Mouse (Mus musculus) forebrain, embryonic 10.5 days (tissue): ENCODE data around the gene Dmrtb1. TPM values are rescaled to one million over a fixed set of nuclear protein-coding genes. Genes with fewer than 3 reads are reported as not detected.

ENCODE experiments used
- DNase-seq: peaks from one replicate; pipeline ENCODE4 v3.0.0-alpha.2; 2017; ENCODE audit warnings: low spot score; ENCODE audit errors: extremely low spot score
- H3K27ac ChIP-seq: fragments of 300-500 bp; sonication (generic); 2 replicates; pipeline ENCODE4 v1.5.1; 2016; ENCODE audit warnings: mild to moderate bottlenecking
- H3K27me3 ChIP-seq: fragments of 300-500 bp; sonication (generic); 2 replicates; pipeline ENCODE4 v1.6.1; 2016; ENCODE audit warnings: mild to moderate bottlenecking; ENCODE audit not compliant: poor library complexity, severe bottlenecking
- H3K36me3 ChIP-seq: fragments of 300-500 bp; sonication (generic); replicated peaks from 2 replicates; pipeline ENCODE4 v1.6.1; 2016; ENCODE audit warnings: mild to moderate bottlenecking, moderate library complexity
- H3K4me1 ChIP-seq: fragments of 300-500 bp; sonication (generic); 2 replicates; pipeline ENCODE4 v1.6.1; 2016
- H3K4me3 ChIP-seq: fragments of 300-500 bp; sonication (generic); 2 replicates; pipeline ENCODE4 v1.5.1; 2016; ENCODE audit warnings: mild to moderate bottlenecking, moderate library complexity
- H3K9me3 ChIP-seq: fragments of 300-500 bp; sonication (generic); 2 replicates; pipeline ENCODE4 v1.6.1; 2016; ENCODE audit warnings: mild to moderate bottlenecking, moderate library complexity
- WGBS: fragments of 180-500 bp; shearing (Covaris S2); methylation state at CpG from one replicate; pipeline ENCODE4 v1.1.7; 2016; 5-methylcytosine and 5-hydroxymethylcytosine counted together
- polyA plus RNA-seq: library from polyadenylated mRNA; unstranded; fragments of >200 nt; fragmentation: Nextera tagmentation; extraction: Ambion mirVana; gene quantifications from 2 replicates; pipeline ENCODE4 v1.2.1, GENCODE M21; 2016

The Dmrtb1 gene
- 0.87 and 2.7 TPM in 2 replicates for polyA plus RNA-seq

DNA sequence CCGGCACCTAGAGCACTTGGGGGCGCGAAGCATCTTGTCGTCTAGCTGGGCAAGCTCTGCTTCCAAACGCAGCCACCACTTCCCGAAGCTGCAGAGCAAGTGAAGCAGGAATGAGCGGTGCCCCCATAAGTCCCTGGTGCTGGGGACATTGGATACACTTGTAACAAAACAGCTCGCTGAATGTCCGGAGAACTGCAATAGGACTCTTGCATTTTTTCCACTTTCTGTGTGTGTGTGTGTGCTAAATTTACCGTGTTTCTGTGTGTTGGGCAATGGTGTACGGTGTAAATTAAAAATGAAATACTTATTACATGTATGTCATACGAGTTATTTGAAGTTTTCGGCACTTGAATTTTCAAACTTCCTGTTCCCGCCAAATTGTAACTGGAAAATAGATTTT is at the start of gene Dmrtb1:
Dmrtb1 (minus strand) TSS at position 101 of the 400 bp plus-strand sequence.
- Histone ChIP-seq H3K27me3 (peaks cover 36% of the 10 kb centered on the region), H3K4me3 (no peak within 1 kb of the TSS), H3K27ac (0 out of 2 replicates have a peak within 1 kb of the TSS, but pooled peaks have one; percentile 48), H3K4me1 (peaks cover 54% of the 10 kb centered on the region), H3K36me3 (no peaks in the 10 kb centered on the region), H3K9me3 (no peaks in the 10 kb centered on the region)
- 93% methylated on average over 14 of the region's 14 CpGs for WGBS
- no peak for DNase-seq

DNA sequence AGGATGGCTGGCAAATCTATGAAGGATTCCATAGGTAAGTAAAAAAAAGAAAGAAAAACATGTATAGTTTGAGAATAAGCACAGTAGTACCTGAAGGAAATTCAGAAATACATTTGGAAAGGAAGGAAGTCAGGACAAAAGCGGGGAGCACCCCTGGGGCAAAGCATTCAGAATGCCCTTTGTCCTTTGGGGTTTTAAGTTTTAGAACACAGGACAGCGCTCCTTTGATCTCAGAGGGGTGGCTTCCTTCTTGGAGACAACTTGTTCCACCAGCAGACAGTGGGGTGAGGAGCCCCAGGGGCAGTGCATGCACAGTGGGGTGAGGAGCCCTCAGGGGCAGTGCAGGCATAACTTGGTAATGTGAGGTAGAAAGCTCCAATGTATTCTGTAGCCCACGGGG is 49.6 kb upstream of the Dmrtb1 start:
- Histone ChIP-seq H3K4me1 (peaks cover 65% of the 10 kb centered on the region), H3K36me3 (no peaks in the 10 kb centered on the region), H3K27ac (peak overlapping the region; percentile 82), H3K9me3 (no peaks in the 10 kb centered on the region), H3K4me3 (no peak overlapping the region), H3K27me3 (peaks cover 38% of the 10 kb centered on the region)
- DNase-seq, result no peak
- WGBS, result 12% methylated on average over 3 of the region's 3 CpGs

DNA sequence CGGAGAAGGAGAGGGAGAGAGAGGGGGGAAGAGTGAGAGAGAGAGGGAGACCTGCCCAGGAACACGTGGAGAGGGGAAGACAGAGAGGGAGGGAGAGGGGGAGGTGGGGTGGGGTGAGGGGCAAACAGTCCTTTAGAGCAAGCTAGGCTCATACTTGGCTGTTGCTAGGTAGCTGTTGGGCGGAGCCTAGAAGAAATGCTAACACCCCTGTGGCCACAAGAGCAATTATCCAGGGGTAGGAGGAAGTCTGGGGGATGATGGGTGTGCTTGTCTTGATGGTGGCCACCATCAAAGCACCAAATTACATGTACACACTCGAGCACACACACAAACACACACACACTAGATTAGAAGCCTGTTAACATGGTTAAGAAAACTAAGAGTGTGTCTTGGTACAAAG is 48.6 kb upstream of the Dmrtb1 start:
- H3K4me1 ChIP-seq, result peaks cover 56% of the 10 kb centered on the region
- no peaks in the 10 kb centered on the region for H3K36me3 ChIP-seq
- peaks cover 33% of the 10 kb centered on the region for H3K27me3 ChIP-seq
- H3K9me3 ChIP-seq, result no peaks in the 10 kb centered on the region
- peak overlapping the region; percentile 82 for H3K27ac ChIP-seq
- DNase-seq, result no peak
- H3K4me3 ChIP-seq, result no peak overlapping the region
- 23% methylated on average over 4 of the region's 4 CpGs for WGBS

DNA sequence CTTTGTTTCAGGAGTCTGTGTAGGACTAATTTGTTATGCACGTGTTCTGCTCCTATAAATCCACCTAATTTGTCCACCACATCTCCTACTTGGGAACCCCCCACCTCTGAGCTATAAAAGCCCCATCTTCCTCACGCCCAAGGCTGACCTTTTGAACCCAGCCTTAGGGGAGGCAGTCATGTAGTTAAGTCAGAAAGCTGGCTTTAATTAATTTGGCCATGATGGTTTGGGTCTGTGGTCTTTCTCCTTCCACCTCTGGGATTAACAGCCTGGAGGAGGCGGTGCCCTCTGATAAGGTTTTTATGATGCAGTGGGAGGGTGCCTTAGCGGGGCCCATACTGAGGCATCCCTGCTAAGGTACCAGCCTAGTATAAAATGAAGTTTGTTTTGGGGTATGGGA is 48.2 kb upstream of the Dmrtb1 start:
- Histone ChIP-seq H3K4me1 (peaks cover 56% of the 10 kb centered on the region), H3K9me3 (no peaks in the 10 kb centered on the region), H3K27ac (peak overlapping the region; percentile 82), H3K27me3 (peaks cover 29% of the 10 kb centered on the region), H3K4me3 (no peak overlapping the region), H3K36me3 (no peaks in the 10 kb centered on the region)
- 11% methylated on average over 4 of the region's 4 CpGs for WGBS
- no peak for DNase-seq

DNA sequence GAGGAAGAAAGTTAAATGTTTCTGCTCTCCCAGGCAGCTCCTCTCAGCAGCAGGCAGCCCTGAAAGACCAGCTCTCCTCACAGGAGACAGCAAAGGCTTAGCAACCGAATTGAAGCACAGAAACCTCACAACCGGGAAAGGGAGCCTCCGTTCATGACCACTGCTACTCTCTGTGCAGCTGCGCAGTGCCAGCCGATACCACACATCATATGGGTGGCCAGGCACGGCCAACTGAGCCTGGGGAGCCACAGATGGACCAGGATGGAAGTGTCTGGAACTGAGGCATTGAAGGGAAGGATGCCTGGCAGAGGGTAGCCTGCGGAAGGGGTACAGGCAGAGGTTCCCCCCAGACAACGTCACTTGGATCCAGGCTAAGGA is 47.0 kb upstream of the Dmrtb1 start:
- no peaks in the 10 kb centered on the region for H3K36me3 ChIP-seq
- peaks cover 56% of the 10 kb centered on the region for H3K4me1 ChIP-seq
- peak overlapping the region; percentile 82 for H3K27ac ChIP-seq
- H3K4me3 ChIP-seq, result no peak overlapping the region
- H3K27me3 ChIP-seq, result peaks cover 23% of the 10 kb centered on the region
- DNase-seq, result no peak
- 48% methylated on average over 8 of the region's 8 CpGs for WGBS
- no peaks in the 10 kb centered on the region for H3K9me3 ChIP-seq

DNA sequence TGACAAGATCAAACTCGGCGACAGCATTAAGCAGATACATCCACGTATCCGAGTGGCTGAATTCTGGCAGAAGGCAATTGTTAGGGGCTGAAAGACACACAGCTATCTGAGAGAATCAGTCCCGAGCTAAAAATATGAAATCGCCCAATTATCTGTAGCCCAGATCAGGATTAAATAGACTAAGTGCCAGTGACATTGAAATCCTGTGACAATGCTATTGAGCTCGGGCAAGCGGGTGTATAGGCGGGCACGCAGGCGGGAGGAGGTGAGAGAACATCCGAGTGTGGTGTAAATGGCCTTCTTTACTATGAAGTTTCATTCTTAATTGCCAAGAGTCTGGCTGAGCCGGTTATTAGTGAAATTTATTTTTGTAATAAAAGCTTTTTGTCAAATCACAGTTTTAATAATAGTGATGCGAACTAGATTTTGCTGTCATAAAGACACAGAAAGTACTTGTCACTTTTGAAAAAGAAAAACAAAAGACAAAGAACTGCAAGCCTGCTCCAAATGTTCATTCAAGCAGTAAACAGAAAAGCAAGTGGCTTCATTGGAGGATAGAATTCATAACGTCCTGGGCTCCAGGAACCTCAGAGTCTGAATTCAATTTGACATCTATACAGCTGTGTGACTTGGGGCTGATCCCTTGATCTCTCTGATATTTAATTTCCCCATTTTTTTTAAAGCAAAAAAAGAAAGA is 46.5 kb upstream of the Dmrtb1 start:
- H3K36me3 ChIP-seq, result no peaks in the 10 kb centered on the region
- peaks cover 18% of the 10 kb centered on the region for H3K27me3 ChIP-seq
- no peaks in the 10 kb centered on the region for H3K9me3 ChIP-seq
- no peak overlapping the region for H3K4me3 ChIP-seq
- 64% methylated on average over 15 of the region's 15 CpGs for WGBS
- H3K4me1 ChIP-seq, result peaks cover 56% of the 10 kb centered on the region
- H3K27ac ChIP-seq, result peak overlapping the region; percentile 82
- DNase-seq, result no peak

DNA sequence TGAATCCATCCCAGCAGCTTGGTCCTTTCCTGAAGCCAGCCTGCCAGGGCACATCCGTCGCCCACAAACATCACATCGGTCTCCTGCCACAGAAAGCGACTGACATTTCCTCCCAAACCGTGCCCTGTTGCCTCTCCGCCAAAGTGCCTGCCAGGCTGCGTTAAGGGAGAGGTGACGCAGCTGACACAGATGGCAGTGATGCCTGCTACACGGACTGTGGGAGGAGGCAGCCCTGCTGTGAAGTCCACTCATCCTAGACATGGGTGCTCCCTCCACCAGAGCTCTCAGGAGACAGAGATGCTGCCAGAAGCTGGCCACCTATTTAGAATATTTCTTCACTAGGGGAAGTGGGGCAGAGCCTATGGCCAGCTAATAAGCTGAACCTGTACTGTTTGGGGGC is 41.4 kb upstream of the Dmrtb1 start:
- no peaks in the 10 kb centered on the region for H3K9me3 ChIP-seq
- 84% methylated on average over 9 of the region's 9 CpGs for WGBS
- H3K27me3 ChIP-seq, result no peaks in the 10 kb centered on the region
- no peaks in the 10 kb centered on the region for H3K36me3 ChIP-seq
- no peak for DNase-seq
- peaks cover 10% of the 10 kb centered on the region for H3K4me1 ChIP-seq
- no peak overlapping the region for H3K27ac ChIP-seq
- H3K4me3 ChIP-seq, result no peak overlapping the region

DNA sequence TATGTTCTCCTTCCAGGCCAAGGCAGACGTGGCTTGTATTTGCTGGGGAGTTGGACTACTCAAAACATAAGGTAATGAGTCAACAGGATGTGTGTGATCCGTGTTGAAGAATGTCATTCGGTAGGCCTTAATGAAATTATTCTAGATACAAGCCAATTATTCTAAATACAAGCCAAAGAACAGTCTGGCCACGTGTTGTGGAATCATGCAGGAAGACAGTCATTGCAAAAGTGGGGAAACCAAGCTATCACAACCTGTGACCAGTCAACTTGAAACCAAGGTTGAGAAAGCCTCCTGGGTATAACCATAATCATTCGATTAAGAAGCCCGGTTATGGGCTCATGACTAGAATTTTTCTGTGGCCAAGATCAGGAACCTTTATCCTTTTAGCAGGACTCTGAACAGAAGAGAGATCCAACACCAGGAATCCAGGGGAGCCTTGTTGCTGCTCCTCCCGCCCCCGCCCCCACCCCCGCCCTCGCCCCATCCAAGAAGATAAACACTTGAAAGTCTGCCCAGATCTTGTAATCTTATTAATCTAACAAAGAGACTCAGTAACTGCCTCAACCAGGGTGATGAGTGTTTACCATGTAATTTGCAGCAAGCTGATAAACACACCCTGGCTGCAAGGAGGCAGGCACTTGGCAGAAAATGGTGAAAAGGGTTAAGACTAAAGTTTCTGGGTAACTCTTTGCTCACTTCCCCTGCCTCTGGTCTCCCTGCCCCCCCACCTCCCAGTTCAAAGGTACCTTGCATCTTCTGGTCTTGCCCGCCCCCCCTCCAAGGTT is 36.2 kb upstream of the Dmrtb1 start:
- no peak for DNase-seq
- Histone ChIP-seq H3K36me3 (no peaks in the 10 kb centered on the region), H3K9me3 (no peaks in the 10 kb centered on the region), H3K4me3 (no peak overlapping the region), H3K4me1 (peaks cover 29% of the 10 kb centered on the region), H3K27ac (no peak overlapping the region), H3K27me3 (no peaks in the 10 kb centered on the region; the same call in 1 of the 2 replicates)
- 83% methylated on average over 11 of the region's 11 CpGs for WGBS

DNA sequence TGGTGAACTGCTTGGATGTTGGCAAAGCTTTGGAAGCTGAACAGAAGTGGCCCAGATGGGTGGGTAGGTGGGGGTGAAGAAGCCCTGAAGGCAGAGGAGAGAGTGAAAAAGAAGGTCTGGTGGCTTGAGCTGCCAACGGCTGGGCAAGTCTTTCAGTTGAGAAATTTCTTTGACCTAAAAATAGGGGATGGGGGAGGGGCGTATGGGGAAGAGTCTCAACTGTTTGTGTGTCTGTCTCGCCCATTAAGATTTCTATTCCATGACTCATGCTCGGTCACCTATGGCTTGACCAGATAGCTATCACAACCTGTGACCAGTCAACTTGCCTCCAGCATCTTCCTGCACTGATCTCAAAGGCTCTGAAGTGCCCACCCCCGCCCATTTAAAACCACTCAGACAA is 35.1 kb upstream of the Dmrtb1 start:
- 81% methylated on average over 5 of the region's 5 CpGs for WGBS
- Histone ChIP-seq H3K4me1 (peaks cover 32% of the 10 kb centered on the region), H3K36me3 (no peaks in the 10 kb centered on the region), H3K27me3 (no peaks in the 10 kb centered on the region; the same call in 1 of the 2 replicates), H3K27ac (peak overlapping the region; percentile 46; the same call in 1 of the 2 replicates), H3K9me3 (no peaks in the 10 kb centered on the region), H3K4me3 (no peak overlapping the region; the same call in 1 of the 2 replicates)
- no peak for DNase-seq

DNA sequence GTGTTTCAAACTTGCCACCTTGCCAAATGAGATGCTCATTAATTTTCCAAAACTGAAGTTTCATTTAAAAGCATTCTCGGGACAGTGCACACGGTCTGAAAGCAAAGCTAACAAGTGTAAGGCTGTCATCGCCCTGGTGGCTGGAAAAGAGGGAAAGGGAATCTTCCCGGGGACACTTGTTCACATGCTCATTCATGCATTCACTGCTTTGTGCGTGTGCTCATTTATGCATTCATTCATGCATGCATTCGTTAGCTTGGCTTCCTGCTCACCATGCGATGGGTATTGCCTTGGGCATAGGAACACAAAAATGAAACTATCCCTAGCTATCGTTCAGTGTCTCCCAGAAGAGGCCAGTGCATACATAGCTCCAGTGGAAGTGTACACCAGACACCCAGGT is 34.7 kb upstream of the Dmrtb1 start:
- no peaks in the 10 kb centered on the region for H3K36me3 ChIP-seq
- peak overlapping the region; percentile 46; the same call in 1 of the 2 replicates for H3K27ac ChIP-seq
- no peak overlapping the region; the same call in 1 of the 2 replicates for H3K4me3 ChIP-seq
- DNase-seq, result no peak
- WGBS, result 43% methylated on average over 8 of the region's 8 CpGs
- H3K27me3 ChIP-seq, result no peaks in the 10 kb centered on the region; the same call in 1 of the 2 replicates
- peaks cover 32% of the 10 kb centered on the region for H3K4me1 ChIP-seq
- no peaks in the 10 kb centered on the region for H3K9me3 ChIP-seq

DNA sequence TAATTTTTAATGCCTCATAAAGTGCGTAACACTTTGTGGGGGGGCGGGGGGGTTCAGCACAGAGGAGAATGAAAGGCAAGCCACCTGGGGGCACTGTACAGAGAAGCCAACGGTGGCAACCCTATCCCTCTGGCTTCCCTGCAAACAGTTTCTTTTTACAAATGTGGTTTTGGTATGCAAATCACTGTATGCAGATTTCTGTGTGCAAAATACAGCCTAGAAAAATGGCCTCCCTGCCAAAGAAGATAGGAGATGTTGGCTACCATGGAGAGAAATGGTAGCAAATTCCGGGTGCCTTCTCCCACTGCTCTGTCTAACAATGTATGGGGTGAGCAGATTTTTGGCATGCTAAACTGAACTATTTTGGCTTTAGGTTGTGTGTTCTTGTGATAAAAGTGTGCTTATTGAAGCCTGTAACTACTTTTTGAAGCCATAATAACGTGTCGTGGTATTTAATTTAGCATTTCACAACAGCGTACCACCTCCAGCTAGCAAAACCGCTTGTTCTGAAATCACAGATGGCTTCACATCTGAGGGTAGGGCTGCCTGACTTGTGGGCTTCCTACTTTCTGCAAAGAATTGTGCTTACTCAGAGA is 33.8 kb upstream of the Dmrtb1 start:
- no peaks in the 10 kb centered on the region; the same call in 1 of the 2 replicates for H3K27me3 ChIP-seq
- H3K4me3 ChIP-seq, result no peak overlapping the region
- 72% methylated on average over 8 of the region's 8 CpGs for WGBS
- no peak for DNase-seq
- no peaks in the 10 kb centered on the region for H3K36me3 ChIP-seq
- H3K27ac ChIP-seq, result peak overlapping the region; percentile 40; the same call in 1 of the 2 replicates
- H3K9me3 ChIP-seq, result no peaks in the 10 kb centered on the region
- H3K4me1 ChIP-seq, result peaks cover 32% of the 10 kb centered on the region

DNA sequence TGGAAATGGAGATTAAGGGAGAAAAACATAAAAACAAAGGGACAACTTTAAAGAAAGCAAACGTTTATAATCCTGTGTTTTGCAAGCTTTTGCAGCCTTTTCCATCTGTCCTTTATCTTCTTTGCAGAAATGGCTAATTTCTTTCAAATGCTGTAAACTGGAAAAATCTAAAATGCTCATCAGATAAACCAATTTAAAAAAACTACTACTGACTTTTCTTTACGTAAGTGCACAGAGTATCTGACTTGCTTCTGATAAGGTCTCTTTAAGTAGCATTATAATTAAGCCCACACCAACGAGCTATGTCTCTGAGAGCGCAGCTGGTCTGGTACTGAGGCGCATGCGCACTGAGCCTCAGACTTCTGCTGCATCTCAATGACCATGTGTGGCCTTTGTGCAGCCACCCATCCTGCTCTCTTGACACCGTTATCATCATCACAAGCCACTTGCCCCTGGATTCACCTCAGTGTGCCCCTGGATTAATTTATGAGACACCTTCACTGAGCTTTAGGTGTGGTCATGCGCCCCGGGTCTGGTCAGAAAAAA is 32.8 kb upstream of the Dmrtb1 start:
- WGBS, result 82% methylated on average over 9 of the region's 9 CpGs
- Histone ChIP-seq H3K27ac (no peak overlapping the region), H3K4me3 (no peak overlapping the region), H3K4me1 (peaks cover 32% of the 10 kb centered on the region), H3K36me3 (no peaks in the 10 kb centered on the region), H3K9me3 (no peaks in the 10 kb centered on the region), H3K27me3 (no peaks in the 10 kb centered on the region; the same call in 1 of the 2 replicates)
- no peak for DNase-seq
